Mouse (Mus musculus) embryo, embryonic 10 days (tissue): ENCODE data around the gene Depdc1b.

Experiments
- DNase-seq: peaks from one replicate; pipeline ENCODE4 v3.0.0-alpha.2; 2015; ENCODE audit warnings: low spot score

Gene Depdc1b

DNA sequence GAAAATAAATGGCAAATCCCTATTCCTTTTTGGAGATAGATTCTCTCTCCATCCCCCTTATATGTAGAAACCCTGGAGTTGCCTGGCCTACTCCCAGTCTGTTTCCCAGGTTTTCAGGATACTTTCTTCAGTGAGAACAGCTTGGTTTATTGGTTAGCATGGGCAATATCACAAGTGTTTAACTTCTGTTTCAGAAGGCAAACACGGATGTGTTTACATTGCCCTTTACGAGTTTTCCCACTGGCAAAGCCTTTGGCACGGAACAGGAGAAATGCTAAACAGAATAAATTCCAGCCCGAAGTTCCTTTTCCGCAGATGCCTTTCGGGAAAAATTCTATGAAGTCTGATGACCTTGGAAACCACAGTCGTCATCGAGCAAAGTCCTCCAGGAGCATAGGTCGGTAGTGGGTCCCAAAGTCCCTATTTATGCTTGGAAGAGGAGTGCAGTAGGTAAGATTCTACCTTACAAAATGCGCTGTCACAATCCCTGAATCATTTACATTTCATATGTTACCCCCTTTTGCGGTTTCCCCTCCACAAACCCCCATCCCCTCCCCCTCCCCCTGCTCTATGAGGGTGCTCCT, 132.3 kb downstream of the Depdc1b start:
- DNase-seq: no peak

GRCm38 (mm10) chr13:108449116-108450097, 133.3 kb downstream of the Depdc1b start, which contains the start of gene Pde4d:
Gene Pde4d (plus strand): TSS chr13:108449948.
- DNase-seq: peak; percentile 25

GRCm38 (mm10) chr13:108451122-108451521, 135.0 kb downstream of the Depdc1b start:
- no peak for DNase-seq

GRCm38 (mm10) chr13:108453064-108453919, 137.2 kb downstream of the Depdc1b start:
- DNase-seq: no peak
